20 mouse cellular contexts compared by ENCODE assay signal in the genomic region with DNA sequence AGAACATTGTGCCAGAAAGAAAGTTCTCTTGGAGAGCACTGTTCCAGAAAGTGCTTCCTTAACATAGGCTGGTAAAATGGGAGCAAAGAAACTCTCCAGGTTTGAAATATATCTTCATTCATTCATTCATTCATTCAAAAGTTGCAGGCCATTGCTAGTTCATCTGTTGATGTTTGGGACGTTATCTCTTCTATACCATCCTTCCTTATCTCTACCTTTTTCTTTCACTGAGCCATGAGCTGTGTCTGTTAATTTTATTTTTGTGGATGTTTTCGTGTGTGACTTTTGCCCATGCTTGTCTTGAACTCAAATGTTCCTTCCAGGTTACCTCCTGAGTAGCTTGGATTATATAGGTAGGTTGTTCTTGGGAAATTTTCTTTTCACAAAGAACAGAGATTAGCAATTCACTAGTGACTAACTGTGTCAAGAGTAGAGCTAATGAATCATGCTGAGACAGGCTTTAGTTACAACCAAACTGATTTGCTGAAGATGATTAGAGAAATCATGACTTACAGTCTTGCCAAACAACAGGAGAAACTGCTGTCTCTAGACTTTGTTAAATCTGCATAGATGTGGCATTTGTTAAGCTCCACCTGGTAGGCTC. TPM values are rescaled to one million over a fixed set of nuclear protein-coding genes. Genes with fewer than 3 reads are reported as not detected.
A peak's percentile ranks its signal among the peaks of the same experiment; 100 is the strongest.
DNase-seq lines count a peak whose midpoint lies in the region; ATAC-seq and TF ChIP-seq lines count a peak whose summit lies in the region.
"Had no signal": no experiment of that assay in that cellular context is flagged by ENCODE, and none has a peak within 500 bp of the region (broad histone marks: within the 10 kb centered on the region; RNA-seq: fewer than 3 reads in every experiment).

No protein-coding gene starts in this region.

- no peak overlapping the region for H3K9ac ChIP-seq in MEL (ENCODE audit: control insufficient read depth, low read depth, low read length, poor library complexity, severe bottlenecking)
- H3K9ac ChIP-seq: heart, embryonic 13.5 days; hindbrain, embryonic 15.5 days had no signal

- H3K4me3 ChIP-seq in MEL (ENCODE audit: control insufficient read depth in 1 of 2, insufficient read depth in 1 of 2, low read depth in 2 of 2, low read length in 2 of 2) = no peak overlapping the region
- H3K4me3 ChIP-seq: embryonic facial prominence, embryonic 10.5 days; forebrain, embryonic 10.5 days; heart, embryonic 13.5 days; hindbrain, embryonic 15.5 days had no signal

- peaks cover 43% of the 10 kb centered on the region for H3K79me2 ChIP-seq in MEL (ENCODE audit: control insufficient read depth, insufficient read depth, low read length, poor library complexity)

- H3K36me3 ChIP-seq in MEL (ENCODE audit: control insufficient read depth in 1 of 2, insufficient read depth in 2 of 2, low read length in 2 of 2) = peaks cover 6 to 57% of the 10 kb centered on the region in 2 experiments

- H3K4me1 ChIP-seq in MEL (ENCODE audit: control insufficient read depth in 1 of 2, insufficient read depth in 2 of 2, low read length in 2 of 2) = peaks cover 40 to 46% of the 10 kb centered on the region in 2 experiments

- H3K27ac ChIP-seq in MEL (ENCODE audit: control insufficient read depth, low read depth, low read length) = peak overlapping the region; percentile 24; the same call in 1 of the 2 replicates
- H3K27ac ChIP-seq: embryonic facial prominence, embryonic 10.5 days; forebrain, embryonic 10.5 days; heart, embryonic 13.5 days; hindbrain, embryonic 15.5 days had no signal

- no peak for TF ChIP-seq CTCF in MEL (IDR thresholded peaks at IDR 0.05 in 2 of 3, conservative IDR thresholded peaks at IDR 0.05 in 1 of 3; ENCODE audit: control insufficient read depth in 1 of 3, insufficient read depth in 1 of 3, low read depth in 2 of 3, low read length in 3 of 3, poor library complexity in 1 of 3, severe bottlenecking in 1 of 3)

- no peak for TF ChIP-seq POLR2A in MEL (IDR thresholded peaks at IDR 0.05; ENCODE audit: control insufficient read depth in 1 of 2, insufficient read depth in 1 of 2, low read depth in 1 of 2, low read length in 2 of 2, poor library complexity in 1 of 2)

- DNase-seq in 416B (ENCODE audit: low read depth) (peak; percentile 29), MEL (ENCODE audit: low read depth, low spot score) (peak; percentile 36)
- peak; percentile 49 for DNase-seq in gonadal fat pad, adult 2 months (ENCODE audit: low read depth)
- no peak for DNase-seq in gastrocnemius, postnatal 14 days
- DNase-seq in heart, adult 8-10 months (ENCODE audit: low spot score) = no peak
- no peak for DNase-seq in heart, adult 18-20 months
- DNase-seq: adrenal gland, postnatal 14 days; B cell, adult 2 months; cerebellum, adult 18-20 months; cerebellum, adult 9-11 months; heart, postnatal 36 days had no signal

- intact Hi-C loops in gastrocnemius, postnatal 14 days (cut with DNase I; ENCODE audit: low total_unique reads) = no loop called here

- H3K27me3 ChIP-seq in MEL (ENCODE audit: control insufficient read depth in 1 of 2, insufficient read depth in 2 of 2, low read length in 2 of 2) = no peaks in the 10 kb centered on the region
- H3K27me3 ChIP-seq: heart, embryonic 13.5 days; hindbrain, embryonic 15.5 days; Patski had no signal

- ATAC-seq in megakaryocyte progenitor cell, adult 5-6 weeks (replicated peaks; ENCODE audit: poor library complexity) = 0 out of 2 replicates have a peak, but pooled peaks have one; percentile 23
- ATAC-seq: activated CD4-positive, CD25-positive, alpha-beta regulatory T cell, adult 4 months; CD4-positive, CD25-positive, alpha-beta regulatory T cell, adult 4 months; forebrain, embryonic 14.5 days; Patski had no signal

- no peaks in the 10 kb centered on the region for H3K9me3 ChIP-seq in MEL (replicated peaks; ENCODE audit: insufficient read depth, low read length)
- H3K9me3 ChIP-seq: embryonic facial prominence, embryonic 10.5 days; forebrain, embryonic 10.5 days; heart, embryonic 13.5 days; hindbrain, embryonic 15.5 days had no signal

- TF ChIP-seq RAD21 in MEL (IDR thresholded peaks at IDR 0.05; ENCODE audit: low read depth, low read length) = no peak

- peak in 1 of 2 experiments; percentile 46; a peak in 2 of 4 replicates for TF ChIP-seq EP300 in MEL (IDR thresholded peaks at IDR 0.05; ENCODE audit: low read depth in 1 of 2, low read length in 2 of 2)

TF ChIP-seq in MEL, 35 proteins besides CTCF, POLR2A, EP300 and RAD21:
- no peak for TF ChIP-seq MEF2A (IDR thresholded peaks at IDR 0.05; ENCODE audit: extremely low read depth, insufficient replicate concordance, low read depth, low read length, poor library complexity, severe bottlenecking)
- TF ChIP-seq CHD1 (IDR thresholded peaks at IDR 0.05; ENCODE audit: low read depth, low read length) = no peak
- no peak for TF ChIP-seq MAFK (IDR thresholded peaks at IDR 0.05; ENCODE audit: borderline replicate concordance, low read depth, low read length)
- no peak for TF ChIP-seq GABPA (IDR thresholded peaks at IDR 0.05; ENCODE audit: low read depth, low read length)
- no peak for TF ChIP-seq ZKSCAN1 (IDR thresholded peaks at IDR 0.05; ENCODE audit: low read depth, low read length)
- peak; percentile 53; the same call in 1 of the 2 replicates for TF ChIP-seq GATA1 (IDR thresholded peaks at IDR 0.05; ENCODE audit: low read depth, low read length)
- no peak for TF ChIP-seq SMC3 (IDR thresholded peaks at IDR 0.05; ENCODE audit: low read depth, low read length)
- peak; percentile 28; the same call in 1 of the 2 replicates for TF ChIP-seq TCF12 (IDR thresholded peaks at IDR 0.05; ENCODE audit: low read depth, low read length)
- no peak for TF ChIP-seq NRF1 (IDR thresholded peaks at IDR 0.05; ENCODE audit: insufficient read depth, low read depth, low read length, poor library complexity, severe bottlenecking)
- TF ChIP-seq MYB (IDR thresholded peaks at IDR 0.05; ENCODE audit: low read depth, low read length) = no peak
- no peak for TF ChIP-seq NELFE (IDR thresholded peaks at IDR 0.05; ENCODE audit: low read depth, low read length)
- 0 out of 2 replicates have a peak, but pooled peaks have one; percentile 3 for TF ChIP-seq ZC3H11A (IDR thresholded peaks at IDR 0.05; ENCODE audit: low read depth, low read length)
- TF ChIP-seq BHLHE40 (IDR thresholded peaks at IDR 0.05; ENCODE audit: borderline replicate concordance, low read depth, low read length) = no peak
- no peak for TF ChIP-seq TAL1 (IDR thresholded peaks at IDR 0.05; ENCODE audit: low read length)
- TF ChIP-seq POLR2AphosphoS5 (IDR thresholded peaks at IDR 0.05; ENCODE audit: borderline replicate concordance, low read depth, low read length) = no peak
- no peak for TF ChIP-seq ZNF384 (IDR thresholded peaks at IDR 0.05; ENCODE audit: low read depth, low read length)
- no peak; the same call in 1 of the 2 replicates for TF ChIP-seq RCOR1 (IDR thresholded peaks at IDR 0.05; ENCODE audit: low read depth, low read length)
- no peak for TF ChIP-seq HCFC1 (IDR thresholded peaks at IDR 0.05; ENCODE audit: low read depth, low read length)
- TF ChIP-seq USF2 (IDR thresholded peaks at IDR 0.05; ENCODE audit: borderline replicate concordance in 1 of 2, insufficient read depth in 1 of 2, low read depth in 1 of 2, low read length in 2 of 2) = no peak
- no peak for TF ChIP-seq CHD2 (IDR thresholded peaks at IDR 0.05; ENCODE audit: low read length)
- no peak for TF ChIP-seq ELF1 (IDR thresholded peaks at IDR 0.05; ENCODE audit: low read depth, low read length)
- peak; percentile 20; the same call in 1 of the 2 replicates for TF ChIP-seq MYC (IDR thresholded peaks at IDR 0.05; ENCODE audit: low read depth, low read length)
- TF ChIP-seq UBTF (IDR thresholded peaks at IDR 0.05; ENCODE audit: borderline replicate concordance, insufficient read depth, low read depth, low read length) = no peak
- peak; percentile 15; the same call in 1 of the 2 replicates for TF ChIP-seq ETS1 (IDR thresholded peaks at IDR 0.05; ENCODE audit: low read depth, low read length)
- TF ChIP-seq TBP (IDR thresholded peaks at IDR 0.05; ENCODE audit: low read depth, low read length) = no peak
- TF ChIP-seq USF1 (IDR thresholded peaks at IDR 0.05; ENCODE audit: low read depth, low read length) = no peak
- TF ChIP-seq JUND (IDR thresholded peaks at IDR 0.05; ENCODE audit: low read depth, low read length) = no peak
- TF ChIP-seq POLR2AphosphoS2 (IDR thresholded peaks at IDR 0.05; ENCODE audit: low read length) = no peak
- no peak for TF ChIP-seq KAT2A (conservative IDR thresholded peaks at IDR 0.05; ENCODE audit: low read depth, low read length)
- no peak for TF ChIP-seq E2F4 (IDR thresholded peaks at IDR 0.05; ENCODE audit: borderline replicate concordance, low read depth, low read length)
- peak; percentile 40 for TF ChIP-seq MXI1 (IDR thresholded peaks at IDR 0.05; ENCODE audit: low read depth, low read length)
- no peak for TF ChIP-seq MAZ (IDR thresholded peaks at IDR 0.05; ENCODE audit: low read depth, low read length)
- no peak for TF ChIP-seq ZMIZ1 (IDR thresholded peaks at IDR 0.05; ENCODE audit: low read depth, low read length)
- no peak; the same call in 1 of the 2 replicates for TF ChIP-seq SIN3A (IDR thresholded peaks at IDR 0.05; ENCODE audit: low read length)
- TF ChIP-seq MAX (IDR thresholded peaks at IDR 0.05; ENCODE audit: low read length) = no peak

RNA-seq across cellular contexts. Expression of a gene that starts 6.7 kb away (rescaled TPM):
- 148 and 175 TPM in 2 replicates for total RNA-seq in MEL (2012; rRNA removed)
- 100 to 1,000 TPM in 1 of 2 experiments, 10 to 100 TPM in 1; 60.6 to 153 TPM for polyA plus RNA-seq in MEL (2012; ENCODE audit: insufficient read depth in 1 of 2, insufficient read length in 2 of 2, low read depth in 1 of 2, low replicate concordance in 2 of 2, missing spikeins in 1 of 2)
- 29.5 and 30.8 TPM in 2 replicates for polyA plus RNA-seq in gonadal fat pad, adult 2 months (2012; rRNA removed)
- 31.0 and 36.1 TPM in 2 replicates for total RNA-seq in megakaryocyte progenitor cell, adult 5-6 weeks (2015)
- 29.0 and 30.3 TPM in 2 replicates for total RNA-seq in megakaryocyte progenitor cell, adult 5-6 weeks (2017)
- 10 to 100 TPM; 10.6 to 13.1 TPM for total RNA-seq in gastrocnemius, postnatal 14 days (2021)
- 10 to 100 TPM; 13.8 to 14.8 (median 14.3) TPM for total RNA-seq in heart, adult 8-10 months (2022)
- 10 to 100 TPM; 15.3 to 16.6 TPM for total RNA-seq in heart, adult 18-20 months (2021)

Comparison
In these comparisons a context has a peak if more than half of its experiments do, and no peak if none do; other contexts are left out.
1. DNase-seq: peak in 416B (single experiment), MEL (single experiment) and gonadal fat pad, adult 2 months (single experiment); none in gastrocnemius, postnatal 14 days (single experiment), heart, adult 8-10 months (single experiment) and heart, adult 18-20 months (0 of 2).